Mouse (Mus musculus) liver, adult 2 months (tissue): Measurements from ENCODE around the gene Rex1bd. TPM values are rescaled to one million over a fixed set of nuclear protein-coding genes. Genes with fewer than 3 reads are reported as not detected.

Source experiments
- DNase-seq: peaks from one replicate; pipeline ENCODE4 v3.0.0-alpha.2; 2011; ENCODE audit warnings: low read depth, low spot score; ENCODE audit errors: extremely low read depth
- H3K27ac ChIP-seq: fragments of 200-500 bp; replicated peaks from 2 replicates; pipeline ENCODE4 v1.5.1; 2012; ENCODE audit warnings: low read depth, mild to moderate bottlenecking, control low read depth, inconsistent platforms, low read length; ENCODE audit not compliant: insufficient read depth
- H3K27me3 ChIP-seq: fragments of 200-500 bp; 2 replicates; pipeline ENCODE4 v1.6.1; 2012; ENCODE audit warnings: mild to moderate bottlenecking, moderate library complexity, low read length, inconsistent platforms; ENCODE audit not compliant: control insufficient read depth, insufficient read depth
- H3K36me3 ChIP-seq: fragments of 200-500 bp; 2 replicates; pipeline ENCODE4 v1.6.1; 2012; ENCODE audit warnings: low read length, inconsistent platforms; ENCODE audit not compliant: control insufficient read depth, insufficient read depth
- H3K4me1 ChIP-seq: fragments of 200-500 bp; 2 replicates; pipeline ENCODE4 v1.6.1; 2011; ENCODE audit warnings: low read length; ENCODE audit not compliant: control insufficient read depth, insufficient read depth
- H3K4me3 ChIP-seq: fragments of 200-500 bp; 2 replicates; pipeline ENCODE4 v1.5.1; 2011; ENCODE audit warnings: low read depth, mild to moderate bottlenecking, control low read depth, low read length, moderate library complexity; ENCODE audit not compliant: insufficient read depth
- H3K79me2 ChIP-seq: fragments of 200-500 bp; 2 replicates; pipeline ENCODE4 v1.6.1; 2012; ENCODE audit warnings: inconsistent platforms, mild to moderate bottlenecking, low read length, moderate library complexity; ENCODE audit not compliant: control insufficient read depth, insufficient read depth
- H3K9ac ChIP-seq: fragments of 200-500 bp; 2 replicates; pipeline ENCODE4 v1.6.1; 2012; ENCODE audit warnings: low read depth, mild to moderate bottlenecking, control low read depth, inconsistent platforms, low read length
- CTCF ChIP-seq: fragments of 200-500 bp; IDR thresholded peaks from 2 replicates; pipeline ENCODE4 v1.5.1; 2011; ENCODE audit warnings: low read depth, low read length, control low read depth
- POLR2A ChIP-seq: fragments of 200-500 bp; IDR thresholded peaks from 2 replicates; pipeline ENCODE4 v1.6.1; 2011; ENCODE audit warnings: low read length, control low read depth; ENCODE audit not compliant: insufficient read depth; ENCODE audit errors: extremely low read depth
- WGBS: fragments of 180-500 bp; shearing (Covaris S2); methylation state at CpG from one replicate; pipeline ENCODE4 v1.1.7; 2018; 5-methylcytosine and 5-hydroxymethylcytosine counted together
- polyA plus RNA-seq: library from polyadenylated mRNA; depleted of rRNA; stranded (reverse); fragments of >200 nt; gene quantifications from 2 replicates; pipeline ENCODE4 v1.2.3, GENCODE M21; 2012; rRNA removed
- total RNA-seq: library from RNA; depleted of rRNA; stranded (reverse); fragments of >200 nt; gene quantifications from 2 replicates; pipeline ENCODE4 v1.2.3, GENCODE M21; 2014; rRNA removed

Rex1bd gene
- total and polyA plus RNA-seq, 2 experiments, result 60.8 to 141 TPM

GRCm38 (mm10) chr8:70458462-70458861 lies 48.1 kb downstream of the Rex1bd start:
- H3K27ac ChIP-seq, result no peak overlapping the region
- H3K9ac ChIP-seq, result no peak overlapping the region
- DNase-seq, result no peak
- H3K4me3 ChIP-seq, result no peak overlapping the region
- TF ChIP-seq CTCF (no peak), POLR2A (no peak)
- WGBS, result 79% methylated on average over 3 of the region's 3 CpGs
- no peaks in the 10 kb centered on the region for H3K4me1 ChIP-seq
- no peaks in the 10 kb centered on the region for H3K79me2 ChIP-seq
- H3K36me3 ChIP-seq, result no peaks in the 10 kb centered on the region
- H3K27me3 ChIP-seq, result no peaks in the 10 kb centered on the region

- 92% methylated on average over 6 of the region's 6 CpGs for WGBS
- Histone ChIP-seq H3K79me2 (no peaks in the 10 kb centered on the region), H3K9ac (no peak overlapping the region), H3K27me3 (no peaks in the 10 kb centered on the region), H3K4me1 (no peaks in the 10 kb centered on the region), H3K4me3 (no peak overlapping the region), H3K27ac (no peak overlapping the region), H3K36me3 (no peaks in the 10 kb centered on the region)
- TF ChIP-seq POLR2A, result no peak
- TF ChIP-seq CTCF, result no peak
- DNase-seq, result no peak
Observed at GRCm38 (mm10) chr8:70457882-70458281, 48.7 kb downstream of the Rex1bd start.

DNA sequence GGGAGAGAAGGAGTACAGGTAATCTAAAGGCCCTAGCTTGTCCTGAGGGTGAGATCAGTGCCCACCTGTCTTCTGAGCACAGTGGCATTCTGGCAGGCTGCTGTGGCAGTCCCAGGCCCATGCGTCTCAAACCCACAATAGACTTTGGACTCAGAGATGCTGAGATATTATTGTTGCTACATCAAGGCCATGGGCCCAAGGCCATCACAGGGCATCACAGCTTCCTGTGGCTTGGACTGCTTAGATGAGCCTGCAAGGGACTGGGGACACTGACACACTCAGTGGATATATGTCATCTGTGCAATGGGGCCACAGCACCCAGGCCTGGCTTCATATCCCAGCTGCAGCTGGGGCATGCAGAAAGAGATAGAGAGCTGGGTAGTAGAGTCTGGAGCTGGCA lies 49.6 kb downstream of the Rex1bd start:
- no peak for DNase-seq
- Histone ChIP-seq H3K27ac (no peak overlapping the region), H3K36me3 (no peaks in the 10 kb centered on the region), H3K9ac (no peak overlapping the region), H3K4me1 (no peaks in the 10 kb centered on the region), H3K79me2 (no peaks in the 10 kb centered on the region), H3K27me3 (no peaks in the 10 kb centered on the region), H3K4me3 (no peak overlapping the region)
- TF ChIP-seq CTCF, result no peak
- TF ChIP-seq POLR2A, result no peak
- WGBS, result 19% methylated on average over 1 of the region's 1 CpGs

Other genes with a start within 250 kb of the Rex1bd start
- gene Homer3, start 223.9 kb downstream of the Rex1bd start, total RNA-seq, result 1.4 and 2.6 TPM in 2 replicates
- gene Homer3, start 223.9 kb downstream of the Rex1bd start, polyA plus RNA-seq, result 3.1 and 3.7 TPM in 2 replicates
- gene Ddx49, start 204.3 kb downstream of the Rex1bd start, total RNA-seq, result 19.3 and 22.7 TPM in 2 replicates
- 24.4 and 36.5 TPM in 2 replicates for gene Ddx49, start 204.3 kb downstream of the Rex1bd start, polyA plus RNA-seq
- gene Cope, start 204.2 kb downstream of the Rex1bd start, total RNA-seq, result 169 and 197 TPM in 2 replicates
- gene Cope, start 204.2 kb downstream of the Rex1bd start, polyA plus RNA-seq, result 327 and 394 TPM in 2 replicates
- gene Cers1, start 191.0 kb downstream of the Rex1bd start, total RNA-seq, result not detected in 2 replicates
- gene Cers1, start 191.0 kb downstream of the Rex1bd start, polyA plus RNA-seq, result 0.04 TPM in 2 replicates
- not detected in 2 replicates for gene Gdf1, start 176.9 kb downstream of the Rex1bd start, total RNA-seq
- not detected in 2 replicates for gene Gdf1, start 176.9 kb downstream of the Rex1bd start, polyA plus RNA-seq
- 19.0 and 26.3 TPM in 2 replicates for gene Upf1, start 153.5 kb downstream of the Rex1bd start, total RNA-seq
- gene Upf1, start 153.5 kb downstream of the Rex1bd start, polyA plus RNA-seq, result 20.3 and 22.3 TPM in 2 replicates
- gene Comp, start 133.2 kb downstream of the Rex1bd start, total RNA-seq, result not detected in 2 replicates
- gene Comp, start 133.2 kb downstream of the Rex1bd start, polyA plus RNA-seq, result 0.24 TPM in 1 of 2 replicates, not detected in the other
- gene Crtc1, start 67.2 kb downstream of the Rex1bd start, total RNA-seq, result 1.2 and 1.9 TPM in 2 replicates
- gene Crtc1, start 67.2 kb downstream of the Rex1bd start, polyA plus RNA-seq, result 6.9 and 8.2 TPM in 2 replicates
- 3.5 and 4.5 TPM in 2 replicates for gene Klhl26, start 29.8 kb downstream of the Rex1bd start, total RNA-seq
- 13.7 and 15.3 TPM in 2 replicates for gene Klhl26, start 29.8 kb downstream of the Rex1bd start, polyA plus RNA-seq
- 0.34 TPM in 1 of 2 replicates, not detected in the other for gene Tmem59l, start 19.4 kb downstream of the Rex1bd start, total RNA-seq
- gene Tmem59l, start 19.4 kb downstream of the Rex1bd start, polyA plus RNA-seq, result 0.10 TPM in 1 of 2 replicates, not detected in the other
- gene Crlf1, start 13.6 kb downstream of the Rex1bd start, total RNA-seq, result not detected in 2 replicates
- not detected in 2 replicates for gene Crlf1, start 13.6 kb downstream of the Rex1bd start, polyA plus RNA-seq
- gene Uba52, start 4.0 kb upstream of the Rex1bd start, total RNA-seq, result 750 and 1,062 TPM in 2 replicates
- 596 and 770 TPM in 2 replicates for gene Uba52, start 4.0 kb upstream of the Rex1bd start, polyA plus RNA-seq
- gene Fkbp8, start 21.0 kb upstream of the Rex1bd start, total RNA-seq, result 271 and 321 TPM in 2 replicates
- gene Fkbp8, start 21.0 kb upstream of the Rex1bd start, polyA plus RNA-seq, result 455 and 489 TPM in 2 replicates
- gene Kxd1, start 21.2 kb upstream of the Rex1bd start, total RNA-seq, result 36.7 and 42.6 TPM in 2 replicates
- 68.4 and 72.3 TPM in 2 replicates for gene Kxd1, start 21.2 kb upstream of the Rex1bd start, polyA plus RNA-seq
- gene Ell, start 32.7 kb upstream of the Rex1bd start, total RNA-seq, result 10.0 and 13.6 TPM in 2 replicates
- 19.6 and 25.0 TPM in 2 replicates for gene Ell, start 32.7 kb upstream of the Rex1bd start, polyA plus RNA-seq
- gene Isyna1, start 87.6 kb upstream of the Rex1bd start, total RNA-seq, result 3.2 and 6.4 TPM in 2 replicates
- gene Isyna1, start 87.6 kb upstream of the Rex1bd start, polyA plus RNA-seq, result 9.4 and 16.6 TPM in 2 replicates
- gene Ssbp4, start 102.1 kb upstream of the Rex1bd start, total RNA-seq, result 2.3 and 5.0 TPM in 2 replicates
- gene Ssbp4, start 102.1 kb upstream of the Rex1bd start, polyA plus RNA-seq, result 13.5 and 16.4 TPM in 2 replicates
- 1.4 and 2.3 TPM in 2 replicates for gene Lrrc25, start 109.4 kb upstream of the Rex1bd start, total RNA-seq
- gene Lrrc25, start 109.4 kb upstream of the Rex1bd start, polyA plus RNA-seq, result 2.5 and 7.0 TPM in 2 replicates
- 5.8 and 12.6 TPM in 2 replicates for gene Gdf15, start 125.7 kb upstream of the Rex1bd start, total RNA-seq
- gene Gdf15, start 125.7 kb upstream of the Rex1bd start, polyA plus RNA-seq, result 23.8 and 27.7 TPM in 2 replicates
- gene Pgpep1, start 153.6 kb upstream of the Rex1bd start, total RNA-seq, result 39.1 and 42.6 TPM in 2 replicates
- 91.3 and 117 TPM in 2 replicates for gene Pgpep1, start 153.6 kb upstream of the Rex1bd start, polyA plus RNA-seq
- 30.8 and 35.4 TPM in 2 replicates for gene Lsm4, start 166.5 kb upstream of the Rex1bd start, total RNA-seq
- gene Lsm4, start 166.5 kb upstream of the Rex1bd start, polyA plus RNA-seq, result 35.4 and 51.8 TPM in 2 replicates
- 26.6 and 36.6 TPM in 2 replicates for gene Jund, start 192.2 kb upstream of the Rex1bd start, total RNA-seq
- 111 and 120 TPM in 2 replicates for gene Jund, start 192.2 kb upstream of the Rex1bd start, polyA plus RNA-seq
- not detected in 2 replicates for gene Iqcn, start 196.7 kb upstream of the Rex1bd start, total RNA-seq
- not detected in 2 replicates for gene Iqcn, start 196.7 kb upstream of the Rex1bd start, polyA plus RNA-seq
- 0.28 and 0.54 TPM in 2 replicates for gene Gm3336, start 211.8 kb upstream of the Rex1bd start, total RNA-seq
- 0.11 and 1.0 TPM in 2 replicates for gene Gm3336, start 211.8 kb upstream of the Rex1bd start, polyA plus RNA-seq
- 10.6 and 16.3 TPM in 2 replicates for gene Pde4c, start 217.0 kb upstream of the Rex1bd start, total RNA-seq
- 26.5 and 28.0 TPM in 2 replicates for gene Pde4c, start 217.0 kb upstream of the Rex1bd start, polyA plus RNA-seq
- gene Rab3a, start 247.9 kb upstream of the Rex1bd start, total RNA-seq, result 2.7 and 4.1 TPM in 2 replicates
- 10.4 and 11.9 TPM in 2 replicates for gene Rab3a, start 247.9 kb upstream of the Rex1bd start, polyA plus RNA-seq